Mouse (Mus musculus): ENCODE results near the gene Olfr1046. TPM values are rescaled to one million over a fixed set of nuclear protein-coding genes. Genes with fewer than 3 reads are reported as not detected.
"Not testable (repeated sequence)": the region's sequence is repeated elsewhere in the genome, so short reads cannot be mapped to it uniquely, and the experiment has no call there.

The Olfr1046 gene
- polyA plus RNA-seq (2016; fragmentation: Nextera tagmentation; extraction: Ambion mirVana): not detected in 2 replicates

GRCm38 (mm10) chr2:86219214-86219613 lies at the start of gene Olfr1046:
Olfr1046 (minus strand) TSS chr2:86219314.
- H3K36me3 ChIP-seq: no peaks in the 10 kb centered on the region
- H3K9me3 ChIP-seq: no peaks in the 10 kb centered on the region
- WGBS: 75% methylated on average over 2 of the region's 2 CpGs
- no peak within 1 kb of the TSS for H3K27ac ChIP-seq
- no peaks in the 10 kb centered on the region for H3K4me1 ChIP-seq
- DNase-seq (ENCODE audit: low spot score): no peak
- no peak within 1 kb of the TSS for H3K4me3 ChIP-seq
- H3K27me3 ChIP-seq (ENCODE audit: insufficient read depth, poor library complexity, severe bottlenecking): no peaks in the 10 kb centered on the region

- H3K4me1 ChIP-seq; DNase-seq (ENCODE audit: low spot score); H3K27me3 ChIP-seq (ENCODE audit: insufficient read depth, poor library complexity, severe bottlenecking); H3K27ac ChIP-seq; H3K36me3 ChIP-seq; H3K4me3 ChIP-seq; H3K9me3 ChIP-seq: not testable (repeated sequence)
These were observed 39.1 kb upstream of the Olfr1046 start, which contains the start of gene Olfr1049 for GRCm38 (mm10) chr2:86258228-86258627. Olfr1049 (minus strand) TSS chr2:86258328.

- no peaks in the 10 kb centered on the region for H3K36me3 ChIP-seq
- H3K27ac ChIP-seq: no peak within 1 kb of the TSS
- H3K4me3 ChIP-seq: no peak within 1 kb of the TSS
- no peaks in the 10 kb centered on the region for H3K9me3 ChIP-seq
- no peak for DNase-seq (ENCODE audit: low spot score)
- no peaks in the 10 kb centered on the region for H3K27me3 ChIP-seq (ENCODE audit: insufficient read depth, poor library complexity, severe bottlenecking)
- no peaks in the 10 kb centered on the region for H3K4me1 ChIP-seq
These were observed 21.1 kb upstream of the Olfr1046 start, which contains the start of gene Olfr1048 for GRCm38 (mm10) chr2:86240189-86240588. Olfr1048 (minus strand) TSS chr2:86240289.

GRCm38 (mm10) chr2:86231301-86231700 lies 12.2 kb upstream of the Olfr1046 start, which contains the start of gene Olfr1047:
Olfr1047 (minus strand) TSS chr2:86231401.
- Histone ChIP-seq H3K4me3 (no peak within 1 kb of the TSS), H3K9me3 (no peaks in the 10 kb centered on the region), H3K27me3 (ENCODE audit: insufficient read depth, poor library complexity, severe bottlenecking) (no peaks in the 10 kb centered on the region), H3K4me1 (no peaks in the 10 kb centered on the region), H3K36me3 (no peaks in the 10 kb centered on the region), H3K27ac (no peak within 1 kb of the TSS)
- 93% methylated on average over 1 of the region's 1 CpGs for WGBS
- DNase-seq (ENCODE audit: low spot score): no peak

GRCm38 (mm10) chr2:86202909-86203308 lies 16.2 kb downstream of the Olfr1046 start, which contains the start of gene Olfr1045:
Olfr1045 (minus strand) TSS chr2:86203009.
- Histone ChIP-seq H3K4me1 (no peaks in the 10 kb centered on the region), H3K36me3 (no peaks in the 10 kb centered on the region), H3K4me3 (no peak within 1 kb of the TSS), H3K27ac (no peak within 1 kb of the TSS), H3K9me3 (no peaks in the 10 kb centered on the region), H3K27me3 (ENCODE audit: insufficient read depth, poor library complexity, severe bottlenecking) (no peaks in the 10 kb centered on the region)
- no peak for DNase-seq (ENCODE audit: low spot score)

- H3K4me3 ChIP-seq: no peak overlapping the region
These were observed 23.3 kb downstream of the Olfr1046 start for GRCm38 (mm10) chr2:86195863-86196262.

GRCm38 (mm10) chr2:86185583-86185982 lies 33.5 kb downstream of the Olfr1046 start, which contains the start of gene Olfr52:
Olfr52 (minus strand) TSS chr2:86185683.
- Histone ChIP-seq H3K27me3 (ENCODE audit: insufficient read depth, poor library complexity, severe bottlenecking) (no peaks in the 10 kb centered on the region), H3K27ac (no peak within 1 kb of the TSS), H3K4me3 (no peak within 1 kb of the TSS), H3K36me3 (no peaks in the 10 kb centered on the region), H3K4me1 (no peaks in the 10 kb centered on the region), H3K9me3 (no peaks in the 10 kb centered on the region)
- DNase-seq (ENCODE audit: low spot score): no peak

More at GRCm38 (mm10) chr2:86195863-86196262, 23.3 kb downstream of the Olfr1046 start:
- Histone ChIP-seq H3K36me3 (no peaks in the 10 kb centered on the region), H3K27me3 (ENCODE audit: insufficient read depth, poor library complexity, severe bottlenecking) (no peaks in the 10 kb centered on the region), H3K27ac (no peak overlapping the region), H3K4me1 (no peaks in the 10 kb centered on the region), H3K9me3 (no peaks in the 10 kb centered on the region)
- WGBS: 53% methylated on average over 1 of the region's 1 CpGs
- no peak for DNase-seq (ENCODE audit: low spot score)

- Histone ChIP-seq H3K27ac (no peak overlapping the region), H3K4me1 (no peaks in the 10 kb centered on the region), H3K36me3 (no peaks in the 10 kb centered on the region), H3K9me3 (no peaks in the 10 kb centered on the region), H3K4me3 (no peak overlapping the region), H3K27me3 (ENCODE audit: insufficient read depth, poor library complexity, severe bottlenecking) (no peaks in the 10 kb centered on the region)
- no peak for DNase-seq (ENCODE audit: low spot score)
- 84% methylated on average over 3 of the region's 3 CpGs for WGBS
These were observed 39.2 kb downstream of the Olfr1046 start for GRCm38 (mm10) chr2:86179950-86180349.

GRCm38 (mm10) chr2:86177720-86178119 lies 41.4 kb downstream of the Olfr1046 start, which contains the start of gene Olfr1044:
Olfr1044 (minus strand) TSS chr2:86177820.
- Histone ChIP-seq H3K4me1 (no peaks in the 10 kb centered on the region), H3K27ac (no peak within 1 kb of the TSS), H3K27me3 (ENCODE audit: insufficient read depth, poor library complexity, severe bottlenecking) (no peaks in the 10 kb centered on the region), H3K36me3 (no peaks in the 10 kb centered on the region), H3K4me3 (no peak within 1 kb of the TSS), H3K9me3 (no peaks in the 10 kb centered on the region)
- DNase-seq (ENCODE audit: low spot score): no peak

- not testable (repeated sequence) for H3K27me3 ChIP-seq (ENCODE audit: insufficient read depth, poor library complexity, severe bottlenecking); H3K36me3 ChIP-seq; DNase-seq (ENCODE audit: low spot score); H3K4me3 ChIP-seq; H3K9me3 ChIP-seq; H3K27ac ChIP-seq; H3K4me1 ChIP-seq
- WGBS: 82% methylated on average over 7 of the region's 7 CpGs
These were observed 43.7 kb downstream of the Olfr1046 start for GRCm38 (mm10) chr2:86175422-86175821.

- Histone ChIP-seq H3K27ac (no peak within 1 kb of the TSS), H3K36me3 (no peaks in the 10 kb centered on the region), H3K4me1 (no peaks in the 10 kb centered on the region), H3K27me3 (ENCODE audit: insufficient read depth, poor library complexity, severe bottlenecking) (no peaks in the 10 kb centered on the region), H3K9me3 (no peaks in the 10 kb centered on the region), H3K4me3 (no peak within 1 kb of the TSS)
- no peak for DNase-seq (ENCODE audit: low spot score)
- 86% methylated on average over 2 of the region's 2 CpGs for WGBS
These were observed 51.7 kb downstream of the Olfr1046 start, which contains the start of gene Olfr1043 for GRCm38 (mm10) chr2:86167422-86167821. Olfr1043 (minus strand) TSS chr2:86167522.

Other genes starting within 250 kb of the Olfr1046 start
- gene Olfr1029, start 245.4 kb downstream of the Olfr1046 start, polyA plus RNA-seq (2016; fragmentation: Nextera tagmentation; extraction: Ambion mirVana): not detected in 2 replicates
- gene Olfr1030, start 240.0 kb downstream of the Olfr1046 start, polyA plus RNA-seq (2016; fragmentation: Nextera tagmentation; extraction: Ambion mirVana): not detected in 2 replicates
- gene Olfr1031, start 229.0 kb downstream of the Olfr1046 start, polyA plus RNA-seq (2016; fragmentation: Nextera tagmentation; extraction: Ambion mirVana): not detected in 2 replicates
- gene Olfr1032, start 213.8 kb downstream of the Olfr1046 start, polyA plus RNA-seq (2016; fragmentation: Nextera tagmentation; extraction: Ambion mirVana): not detected in 2 replicates
- gene Olfr1033, start 198.7 kb downstream of the Olfr1046 start, polyA plus RNA-seq (2016; fragmentation: Nextera tagmentation; extraction: Ambion mirVana): 0.21 TPM in 1 of 2 replicates, not detected in the other
- not detected in 2 replicates for gene Olfr1034, start 173.5 kb downstream of the Olfr1046 start, polyA plus RNA-seq (2016; fragmentation: Nextera tagmentation; extraction: Ambion mirVana)
- not detected in 2 replicates for gene Olfr1036, start 145.3 kb downstream of the Olfr1046 start, polyA plus RNA-seq (2016; fragmentation: Nextera tagmentation; extraction: Ambion mirVana)
- not detected in 2 replicates for gene Olfr1037, start 131.9 kb downstream of the Olfr1046 start, polyA plus RNA-seq (2016; fragmentation: Nextera tagmentation; extraction: Ambion mirVana)
- gene Olfr1039, start 83.4 kb downstream of the Olfr1046 start, polyA plus RNA-seq (2016; fragmentation: Nextera tagmentation; extraction: Ambion mirVana): not detected in 2 replicates
- not detected in 2 replicates for gene Olfr1040, start 72.6 kb downstream of the Olfr1046 start, polyA plus RNA-seq (2016; fragmentation: Nextera tagmentation; extraction: Ambion mirVana)
- gene Olfr1042, start 57.5 kb downstream of the Olfr1046 start, polyA plus RNA-seq (2016; fragmentation: Nextera tagmentation; extraction: Ambion mirVana): not detected in 2 replicates
- not detected in 2 replicates for gene Olfr1043, start 51.8 kb downstream of the Olfr1046 start, polyA plus RNA-seq (2016; fragmentation: Nextera tagmentation; extraction: Ambion mirVana)
- not detected in 2 replicates for gene Olfr1044, start 41.5 kb downstream of the Olfr1046 start, polyA plus RNA-seq (2016; fragmentation: Nextera tagmentation; extraction: Ambion mirVana)
- not detected in 2 replicates for gene Olfr52, start 33.6 kb downstream of the Olfr1046 start, polyA plus RNA-seq (2016; fragmentation: Nextera tagmentation; extraction: Ambion mirVana)
- not detected in 2 replicates for gene Olfr1045, start 16.3 kb downstream of the Olfr1046 start, polyA plus RNA-seq (2016; fragmentation: Nextera tagmentation; extraction: Ambion mirVana)
- not detected in 2 replicates for gene Olfr1047, start 12.1 kb upstream of the Olfr1046 start, polyA plus RNA-seq (2016; fragmentation: Nextera tagmentation; extraction: Ambion mirVana)
- gene Olfr1048, start 21.0 kb upstream of the Olfr1046 start, polyA plus RNA-seq (2016; fragmentation: Nextera tagmentation; extraction: Ambion mirVana): not detected in 2 replicates
- not detected in 2 replicates for gene Olfr1049, start 39.0 kb upstream of the Olfr1046 start, polyA plus RNA-seq (2016; fragmentation: Nextera tagmentation; extraction: Ambion mirVana)
- not detected in 2 replicates for gene Olfr1051, start 59.8 kb upstream of the Olfr1046 start, polyA plus RNA-seq (2016; fragmentation: Nextera tagmentation; extraction: Ambion mirVana)
- gene Olfr1052, start 73.1 kb upstream of the Olfr1046 start, polyA plus RNA-seq (2016; fragmentation: Nextera tagmentation; extraction: Ambion mirVana): not detected in 2 replicates
- gene Olfr1053, start 96.0 kb upstream of the Olfr1046 start, polyA plus RNA-seq (2016; fragmentation: Nextera tagmentation; extraction: Ambion mirVana): not detected in 2 replicates
- gene Olfr1054, start 116.1 kb upstream of the Olfr1046 start, polyA plus RNA-seq (2016; fragmentation: Nextera tagmentation; extraction: Ambion mirVana): not detected in 2 replicates
- gene Olfr1055, start 131.0 kb upstream of the Olfr1046 start, polyA plus RNA-seq (2016; fragmentation: Nextera tagmentation; extraction: Ambion mirVana): not detected in 2 replicates
- not detected in 2 replicates for gene Olfr1056, start 143.2 kb upstream of the Olfr1046 start, polyA plus RNA-seq (2016; fragmentation: Nextera tagmentation; extraction: Ambion mirVana)
- gene Olfr1057, start 159.1 kb upstream of the Olfr1046 start, polyA plus RNA-seq (2016; fragmentation: Nextera tagmentation; extraction: Ambion mirVana): not detected in 2 replicates
- gene Olfr1058, start 169.2 kb upstream of the Olfr1046 start, polyA plus RNA-seq (2016; fragmentation: Nextera tagmentation; extraction: Ambion mirVana): not detected in 2 replicates
- gene Olfr1061, start 194.7 kb upstream of the Olfr1046 start, polyA plus RNA-seq (2016; fragmentation: Nextera tagmentation; extraction: Ambion mirVana): not detected in 2 replicates
- not detected in 2 replicates for gene Olfr1062, start 207.4 kb upstream of the Olfr1046 start, polyA plus RNA-seq (2016; fragmentation: Nextera tagmentation; extraction: Ambion mirVana)
- gene Olfr1065, start 231.3 kb upstream of the Olfr1046 start, polyA plus RNA-seq (2016; fragmentation: Nextera tagmentation; extraction: Ambion mirVana): not detected in 2 replicates
- gene Olfr1066, start 237.0 kb upstream of the Olfr1046 start, polyA plus RNA-seq (2016; fragmentation: Nextera tagmentation; extraction: Ambion mirVana): not detected in 2 replicates